Mouse (Mus musculus) bone marrow, adult 2 months (tissue): ENCODE data around the gene Fam208b.
A peak's percentile ranks its signal among the peaks of the same experiment; 100 is the strongest.

Experiments used
- CTCF ChIP-seq: fragments of 200-500 bp; IDR thresholded peaks from 2 replicates; pipeline ENCODE4 v1.5.1; 2011; ENCODE audit warnings: low read length, control low read depth; ENCODE audit not compliant: control insufficient read depth, insufficient read depth
- POLR2A ChIP-seq: fragments of 200-500 bp; IDR thresholded peaks from 2 replicates; pipeline ENCODE4 v1.6.1; 2011; ENCODE audit warnings: low read depth, mild to moderate bottlenecking, control low read depth, low read length, borderline replicate concordance; ENCODE audit not compliant: control insufficient read depth

GRCm38 (mm10) chr13:3633895-3634811 is 23.2 kb upstream of the Fam208b start, which contains the start of gene Asb13:
- TF ChIP-seq CTCF (no peak), POLR2A (peak; percentile 79)
